Mouse (Mus musculus): ENCODE results near the gene Slc24a2.
A peak's percentile ranks its signal among the peaks of the same experiment; 100 is the strongest.

Slc24a2 gene

DNA sequence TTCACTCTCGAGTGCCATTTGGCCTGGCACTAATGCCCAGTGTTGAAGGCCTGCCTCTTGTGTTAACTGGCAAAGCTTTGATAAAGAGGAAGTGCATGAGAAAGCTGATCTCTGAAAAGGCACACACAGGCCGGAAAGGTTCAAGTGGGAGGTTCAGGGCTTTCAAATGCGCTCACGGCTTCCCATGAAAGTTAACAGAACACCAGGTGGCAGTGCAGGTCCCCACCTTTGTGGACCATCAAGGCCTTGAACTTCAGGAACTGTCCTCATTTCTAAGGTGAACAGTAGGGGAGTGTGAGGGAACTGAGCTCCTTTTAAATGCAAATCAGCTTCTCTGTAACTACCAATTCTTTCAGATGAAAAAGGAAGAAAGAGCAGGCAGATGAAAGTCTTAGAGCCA is 110.5 kb downstream of the Slc24a2 start:
- peak; percentile 93 for DNase-seq (ENCODE audit: low read depth, low spot score)

DNA sequence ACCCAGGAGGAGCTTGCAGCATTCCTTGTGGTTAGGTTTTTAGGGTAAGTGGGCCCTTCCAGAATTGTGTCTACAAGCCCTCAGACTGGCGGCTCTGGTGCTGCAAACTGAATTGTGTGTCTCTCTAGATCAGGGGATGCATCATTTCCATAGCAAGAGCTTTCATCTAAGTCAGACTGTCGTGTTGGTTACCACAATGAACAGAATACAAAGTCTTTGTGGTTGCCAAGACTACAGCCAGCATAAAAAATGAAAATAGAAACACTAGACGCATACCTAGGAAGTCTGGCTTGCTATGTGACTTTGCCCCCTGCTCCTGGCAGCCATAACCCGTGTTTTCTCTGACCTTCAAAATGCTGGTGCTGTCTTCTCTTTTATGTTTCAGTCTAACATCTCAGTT is 114.6 kb downstream of the Slc24a2 start:
- no peak for DNase-seq (ENCODE audit: low read depth, low spot score)

- DNase-seq (ENCODE audit: low read depth, low spot score), result no peak
Measured at GRCm38 (mm10) chr4:87109331-87110059, 120.8 kb downstream of the Slc24a2 start.

DNA sequence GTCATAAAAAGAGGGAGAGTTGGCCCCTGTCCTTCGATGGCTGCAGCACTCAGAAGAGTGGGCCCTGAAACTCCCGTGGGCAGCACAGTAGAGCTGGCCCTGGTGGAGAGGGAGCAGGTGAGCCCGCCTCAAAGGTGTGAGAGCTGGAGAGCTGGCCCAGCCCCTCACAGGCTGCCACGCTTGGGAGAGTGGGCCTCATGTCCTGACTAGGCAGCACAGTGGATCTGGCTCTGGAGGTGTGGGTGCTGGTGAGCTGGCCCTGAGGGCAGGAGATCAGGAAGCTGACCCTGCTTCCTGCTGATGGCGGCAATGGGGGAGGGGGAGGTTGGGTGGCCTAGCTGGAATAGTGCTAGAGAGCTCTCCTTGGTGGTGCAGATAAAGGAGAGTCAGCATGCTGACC is 129.3 kb downstream of the Slc24a2 start:
- no peak for DNase-seq (ENCODE audit: low read depth, low spot score)

- DNase-seq (ENCODE audit: low read depth, low spot score), result no peak
Measured at GRCm38 (mm10) chr4:87096186-87096585, 134.1 kb downstream of the Slc24a2 start.

DNA sequence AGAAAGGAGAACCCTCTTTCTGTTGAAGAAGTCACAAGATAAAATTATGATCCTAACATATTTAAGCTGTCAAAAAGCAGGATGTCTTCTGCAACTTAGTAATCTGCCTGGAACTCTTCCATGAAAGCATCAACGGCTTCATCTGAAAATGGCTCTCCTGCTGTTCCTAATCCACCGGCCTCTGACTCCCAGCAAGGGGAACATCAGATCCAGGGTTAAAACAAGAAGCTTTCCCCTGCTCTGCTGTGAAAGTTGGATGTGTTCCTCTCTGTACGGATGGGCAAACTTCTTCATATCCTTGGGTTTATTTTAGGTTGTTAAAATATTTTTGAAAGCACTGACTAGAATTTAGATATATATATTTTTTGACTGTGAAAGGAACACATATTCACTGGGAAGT is 136.7 kb downstream of the Slc24a2 start:
- DNase-seq (ENCODE audit: low read depth, low spot score), result no peak

GRCm38 (mm10) chr4:87090841-87091240 is 139.4 kb downstream of the Slc24a2 start:
- no peak for DNase-seq (ENCODE audit: low read depth, low spot score)

DNA sequence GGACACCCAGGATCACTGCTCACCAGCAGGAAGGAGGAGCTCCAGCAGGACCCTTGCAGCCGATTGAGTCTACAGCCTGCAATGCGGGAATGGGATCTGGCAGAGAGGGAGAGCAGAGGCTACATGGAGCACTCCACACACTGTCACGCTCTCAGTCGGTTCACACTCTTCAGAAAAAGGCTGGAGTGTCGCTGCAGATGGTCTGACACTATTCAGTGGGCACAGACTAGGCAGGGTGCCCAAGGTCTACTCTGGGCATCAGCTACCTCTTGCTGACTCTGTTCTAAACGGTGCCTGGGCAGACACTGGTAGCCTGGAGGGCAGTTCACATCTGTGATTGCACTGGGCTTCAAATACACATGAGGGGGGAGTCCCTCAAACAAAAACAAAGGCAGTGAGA is 141.6 kb downstream of the Slc24a2 start:
- DNase-seq (ENCODE audit: low read depth, low spot score), result no peak

DNA sequence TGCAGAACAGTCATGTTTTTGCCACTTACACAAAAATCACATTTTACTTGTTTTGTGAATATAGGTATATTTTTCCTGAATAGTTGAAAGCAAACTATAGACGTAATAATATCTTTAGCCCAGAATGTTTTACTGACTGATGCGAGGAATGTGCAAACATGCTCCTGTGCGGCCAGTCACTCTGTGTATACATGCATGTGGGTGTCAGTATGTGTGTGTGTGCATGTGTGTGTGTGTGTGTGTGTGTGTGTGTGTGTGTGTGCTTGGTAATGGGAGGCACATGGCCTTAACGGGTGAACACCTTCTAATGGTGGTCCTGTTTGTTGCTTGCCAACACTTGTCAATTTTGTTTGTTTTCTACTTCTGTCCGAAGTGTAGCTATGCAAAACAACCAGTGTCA is 142.7 kb downstream of the Slc24a2 start:
- DNase-seq (ENCODE audit: low read depth, low spot score), result no peak

DNA sequence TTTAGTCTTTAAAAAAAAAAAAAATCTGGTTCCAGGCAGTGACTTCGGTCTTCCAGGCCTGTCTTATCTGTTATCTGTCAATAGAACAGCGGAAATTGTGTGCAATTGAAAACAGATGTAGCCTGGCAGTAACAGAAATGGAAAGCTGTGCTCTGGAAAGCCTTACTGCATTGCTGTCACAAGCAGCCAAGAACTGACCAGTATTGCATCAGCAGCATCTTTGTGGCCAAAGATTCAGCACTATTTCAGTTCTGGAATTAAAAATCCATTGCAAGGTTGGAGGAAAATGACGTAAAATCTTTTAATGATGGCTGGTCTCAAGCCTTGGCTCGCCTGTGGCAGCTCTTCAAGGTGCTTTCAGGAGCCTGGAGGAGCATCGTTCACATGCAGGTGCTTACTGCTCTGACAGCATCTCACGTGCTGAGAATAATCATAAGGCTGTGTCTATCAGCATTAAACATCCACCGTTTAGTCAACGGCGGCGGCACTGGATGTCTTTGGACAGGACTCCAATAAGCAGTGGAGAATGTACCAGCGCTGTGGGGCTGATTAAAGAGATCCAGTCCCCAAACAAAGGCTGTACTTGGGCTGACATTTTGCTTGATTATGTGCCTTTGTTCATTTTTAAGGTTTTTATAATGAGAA is 143.2 kb downstream of the Slc24a2 start:
- no peak for DNase-seq (ENCODE audit: low read depth, low spot score)

GRCm38 (mm10) chr4:87081321-87081720 is 149.0 kb downstream of the Slc24a2 start:
- no peak for DNase-seq (ENCODE audit: low read depth, low spot score)

- DNase-seq (ENCODE audit: low read depth, low spot score), result no peak
Measured at GRCm38 (mm10) chr4:87079305-87079704, 151.0 kb downstream of the Slc24a2 start.

DNA sequence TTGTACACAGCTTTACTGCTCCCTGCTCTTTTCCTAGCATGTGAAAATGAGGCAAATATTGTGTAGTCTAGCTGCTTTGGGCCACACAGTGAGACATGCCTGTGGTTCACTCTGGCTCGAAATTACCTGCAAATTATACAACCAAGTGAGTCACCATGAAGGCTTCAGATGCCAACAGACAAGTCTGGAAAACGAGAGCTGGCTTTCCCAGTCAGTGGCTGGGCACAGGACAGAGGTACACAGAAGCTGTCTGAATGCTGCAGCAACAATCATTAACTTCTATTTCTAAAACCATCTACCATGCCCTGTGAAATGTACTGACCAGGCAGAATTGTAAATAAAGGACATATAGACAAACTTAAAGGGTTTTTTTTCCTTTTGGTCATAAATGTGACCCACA is 151.6 kb downstream of the Slc24a2 start:
- DNase-seq (ENCODE audit: low read depth, low spot score), result no peak

DNA sequence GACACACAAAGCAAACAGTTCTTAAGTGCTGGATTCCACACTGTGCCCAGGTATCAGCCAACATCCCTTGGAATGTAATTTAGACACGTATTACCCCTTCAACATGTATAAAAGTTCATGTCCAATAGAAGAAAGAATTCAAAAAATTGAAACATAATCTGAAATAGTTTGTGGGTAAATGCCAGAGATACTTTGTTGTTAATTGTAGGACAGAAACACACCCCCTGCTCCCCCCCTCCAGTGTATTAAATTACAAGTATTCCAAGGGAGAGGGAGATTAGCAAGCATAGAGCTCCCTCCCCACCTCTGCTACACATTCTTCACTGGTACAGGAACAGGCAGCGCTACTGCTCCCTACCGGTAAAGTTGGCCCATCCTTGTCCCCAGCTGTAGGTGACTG is 154.5 kb downstream of the Slc24a2 start:
- no peak for DNase-seq (ENCODE audit: low read depth, low spot score)

DNA sequence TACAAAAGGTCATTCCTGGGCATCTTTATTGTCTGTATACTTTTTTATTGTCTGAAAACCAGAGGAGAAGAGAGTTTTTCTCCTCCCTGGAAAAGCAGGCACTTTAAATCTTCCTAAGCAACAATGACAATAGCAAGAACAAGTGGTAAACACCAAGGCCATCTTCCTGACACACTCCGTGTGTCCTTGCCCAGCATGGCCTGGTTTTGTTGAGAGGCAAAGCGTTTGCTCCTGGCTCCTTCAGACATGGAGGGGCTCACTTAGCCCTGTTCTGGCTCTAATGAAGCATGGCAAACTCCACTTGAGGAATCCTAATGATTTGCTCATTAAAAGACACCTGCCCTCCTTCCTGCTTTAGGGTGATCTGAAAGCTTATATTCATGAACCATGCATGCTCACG is 162.2 kb downstream of the Slc24a2 start:
- DNase-seq (ENCODE audit: low read depth, low spot score), result no peak

DNA sequence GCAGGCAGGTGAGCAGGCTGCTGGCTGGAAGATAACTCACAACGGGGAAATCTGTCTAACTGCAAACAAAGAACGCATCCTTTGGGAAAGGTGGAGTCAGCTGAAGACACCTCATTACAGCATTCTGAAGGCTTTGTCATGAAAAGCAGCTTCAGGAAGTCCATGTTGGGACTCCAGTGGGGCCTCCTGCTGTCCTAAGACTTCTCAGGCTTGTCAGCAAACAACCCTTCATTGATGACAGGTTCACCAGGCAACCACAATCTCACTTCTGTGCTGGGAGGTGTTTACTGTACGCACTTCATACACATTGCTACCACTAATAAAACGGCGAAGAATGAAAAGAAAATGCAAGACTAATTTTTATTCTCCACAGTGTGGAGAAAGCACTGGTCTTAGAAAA is 165.1 kb downstream of the Slc24a2 start:
- DNase-seq (ENCODE audit: low read depth, low spot score), result peak; percentile 38

GRCm38 (mm10) chr4:87064561-87064960 is 165.7 kb downstream of the Slc24a2 start:
- DNase-seq (ENCODE audit: low read depth, low spot score), result no peak

DNA sequence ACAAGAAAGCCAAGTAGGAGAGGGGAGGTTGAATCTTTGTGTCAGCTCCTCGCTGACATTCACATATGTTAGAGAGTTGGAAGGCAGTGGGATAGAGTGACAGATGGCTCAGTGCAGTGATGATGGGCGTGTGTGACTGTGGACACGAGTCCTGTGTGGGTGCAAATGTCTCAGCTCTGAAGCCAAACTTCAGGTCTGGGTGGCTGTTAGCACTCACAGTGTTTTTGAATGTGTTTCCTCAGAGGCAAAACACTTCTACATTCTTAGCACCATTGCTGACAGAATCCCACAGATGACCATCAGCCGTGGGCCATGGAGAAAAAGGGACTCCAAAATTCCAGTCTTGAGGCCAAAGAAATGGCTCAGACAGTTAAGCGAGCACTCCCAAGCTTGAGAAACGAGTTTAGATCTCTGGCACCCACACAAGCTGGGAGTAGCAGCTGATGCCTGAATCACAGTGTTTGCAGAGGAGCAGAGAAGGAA is 167.5 kb downstream of the Slc24a2 start:
- no peak for DNase-seq (ENCODE audit: low read depth, low spot score)

DNA sequence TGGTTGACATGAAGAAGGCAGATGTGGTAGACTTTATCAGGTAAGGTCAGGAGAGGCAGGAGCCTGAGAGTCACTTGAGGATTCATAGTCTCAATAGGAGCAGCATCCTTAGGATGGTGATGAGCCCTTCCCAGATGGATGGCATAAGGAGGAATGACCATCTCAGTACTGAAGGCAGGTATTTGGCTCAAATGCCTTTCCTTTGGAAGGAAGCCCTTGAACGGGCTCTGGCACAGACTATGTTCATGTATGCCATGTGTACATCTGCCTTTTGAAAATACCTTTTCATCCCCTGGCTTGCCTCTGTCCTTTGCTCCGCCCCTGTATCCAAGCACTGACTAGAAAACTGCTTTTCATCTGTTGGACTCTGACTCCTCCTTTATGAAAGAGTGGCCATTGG is 168.6 kb downstream of the Slc24a2 start:
- no peak for DNase-seq (ENCODE audit: low read depth, low spot score)

DNA sequence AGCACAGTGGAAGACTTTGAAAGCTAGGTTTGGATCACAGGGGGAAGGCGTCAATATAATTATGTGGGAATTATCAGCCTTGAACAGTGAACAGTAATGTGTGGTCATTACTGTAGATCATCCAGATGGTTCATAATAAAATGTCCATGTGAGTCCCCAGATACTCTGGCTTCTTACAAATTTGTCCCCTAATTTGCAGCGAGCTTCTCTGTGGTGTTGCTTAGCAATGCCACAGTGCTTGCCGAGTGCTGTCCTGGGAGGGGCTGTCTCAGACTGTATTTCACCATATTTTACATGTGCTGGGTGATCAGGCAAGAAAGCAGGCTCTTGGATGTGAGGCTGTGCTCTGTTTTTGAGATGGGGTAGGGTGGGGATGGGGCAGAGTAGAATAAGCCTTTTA is 172.7 kb downstream of the Slc24a2 start:
- DNase-seq (ENCODE audit: low read depth, low spot score), result no peak

- DNase-seq (ENCODE audit: low read depth, low spot score), result no peak
Measured at GRCm38 (mm10) chr4:87055768-87056167, 174.5 kb downstream of the Slc24a2 start.

GRCm38 (mm10) chr4:87052881-87053280 is 177.4 kb downstream of the Slc24a2 start:
- DNase-seq (ENCODE audit: low read depth, low spot score), result no peak

- DNase-seq (ENCODE audit: low read depth, low spot score), result no peak
Measured at GRCm38 (mm10) chr4:87049061-87049460, 181.2 kb downstream of the Slc24a2 start.

All from ES-CJ7 (cell line).